Mouse (Mus musculus) kidney, embryonic 16.5 days (tissue): ENCODE data around the gene H2-Ob. TPM values are rescaled to one million over a fixed set of nuclear protein-coding genes. Genes with fewer than 3 reads are reported as not detected.

Source experiments
- ATAC-seq: fragments of 200-750 bp; cut with Nextera tagmentation; 2 replicates; pipeline ENCODE4 v1.8.0; 2017; ENCODE audit warnings: moderate TSS enrichment; ENCODE audit not compliant: low FRiP score, low TSS enrichment
- H3K27ac ChIP-seq: fragments of 300-500 bp; sonication (generic); 2 replicates; pipeline ENCODE4 v1.5.1; 2014; ENCODE audit warnings: low read length
- H3K27me3 ChIP-seq: fragments of 300-500 bp; sonication (generic); 2 replicates; pipeline ENCODE4 v1.6.1; 2014; ENCODE audit warnings: low read length, control low read depth, mixed read lengths; ENCODE audit not compliant: insufficient read depth
- H3K36me3 ChIP-seq: fragments of 300-500 bp; sonication (generic); 2 replicates; pipeline ENCODE4 v1.6.1; 2014; ENCODE audit warnings: low read length, control low read depth, mixed read lengths; ENCODE audit not compliant: insufficient read depth
- H3K4me1 ChIP-seq: fragments of 300-500 bp; sonication (generic); 2 replicates; pipeline ENCODE4 v1.6.1; 2014; ENCODE audit warnings: low read length, control low read depth, mixed read lengths; ENCODE audit not compliant: insufficient read depth
- H3K4me2 ChIP-seq: fragments of 300-500 bp; sonication (generic); replicated peaks from 2 replicates; pipeline ENCODE4 v1.6.1; 2014; ENCODE audit warnings: low read depth, low read length
- H3K4me3 ChIP-seq: fragments of 300-500 bp; sonication (generic); 2 replicates; pipeline ENCODE4 v1.5.1; 2014; ENCODE audit warnings: mild to moderate bottlenecking, low read length
- H3K9ac ChIP-seq: fragments of 300-500 bp; sonication (generic); replicated peaks from 2 replicates; pipeline ENCODE4 v1.6.1; 2014; ENCODE audit warnings: low read length
- H3K9me3 ChIP-seq: fragments of 300-500 bp; sonication (generic); 2 replicates; pipeline ENCODE4 v1.6.1; 2016; ENCODE audit warnings: low read length, control low read depth
- WGBS: fragments of 180-500 bp; shearing (Covaris S2); extraction: QIAGEN DNeasy Blood & Tissue Kit; methylation state at CpG from one replicate; pipeline ENCODE4 v1.1.7; 2014; 5-methylcytosine and 5-hydroxymethylcytosine counted together
- polyA plus RNA-seq: library from polyadenylated mRNA; unstranded; fragments of >200 nt; fragmentation: Nextera tagmentation; extraction: Ambion mirVana; gene quantifications from 2 replicates; pipeline ENCODE4 v1.2.1, GENCODE M21; 2015

The H2-Ob gene
- polyA plus RNA-seq, 1 experiment from 2014 or later, result 0.27 TPM

DNA sequence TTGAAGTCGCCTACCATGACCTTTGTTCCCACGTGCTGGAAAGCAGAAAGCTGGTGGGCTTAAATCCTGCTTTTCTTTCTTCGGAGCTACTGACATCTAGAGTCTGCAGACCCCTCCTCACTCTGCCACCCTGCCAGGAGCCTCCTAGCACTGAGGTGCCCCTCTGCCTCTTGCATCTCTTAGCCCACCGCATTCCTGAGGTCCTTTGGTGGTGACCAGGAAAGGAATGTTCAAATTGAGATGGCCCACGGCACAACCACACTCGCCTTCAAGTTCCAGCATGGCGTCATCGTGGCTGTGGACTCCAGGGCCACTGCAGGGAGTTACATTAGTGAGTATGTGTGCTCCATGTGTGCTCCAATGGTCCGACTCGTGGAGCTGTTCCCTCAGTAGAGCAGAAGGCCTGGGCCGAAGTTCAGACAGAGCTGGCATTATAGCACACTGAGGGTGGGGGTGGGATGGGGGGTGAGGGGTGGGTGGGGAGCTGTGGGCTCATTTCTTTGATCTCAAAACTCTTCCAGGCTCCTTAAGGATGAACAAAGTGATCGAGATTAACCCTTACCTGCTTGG is 39.6 kb upstream of the H2-Ob start:
- WGBS, result 67% methylated on average over 12 of the region's 12 CpGs
- H3K4me2 ChIP-seq, result no peak overlapping the region

DNA sequence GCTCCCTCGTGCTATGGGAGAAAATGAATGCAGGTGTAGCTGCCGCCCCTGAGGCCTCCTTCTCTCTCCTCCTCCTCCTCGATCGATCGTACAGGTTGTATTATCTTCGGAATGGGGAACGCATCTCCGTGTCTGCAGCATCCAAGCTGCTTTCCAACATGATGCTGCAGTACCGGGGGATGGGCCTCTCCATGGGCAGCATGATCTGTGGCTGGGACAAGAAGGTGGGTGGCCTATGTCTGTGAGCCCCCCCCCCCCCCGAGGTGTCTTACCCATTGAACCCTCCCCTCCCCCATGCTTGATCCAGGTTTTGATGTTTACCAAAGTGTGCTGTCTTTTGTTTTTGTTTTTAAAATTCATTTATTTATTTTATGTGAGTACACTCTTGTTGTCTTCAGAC is 38.7 kb upstream of the H2-Ob start:
- no peaks in the 10 kb centered on the region for H3K9me3 ChIP-seq
- no peaks in the 10 kb centered on the region for H3K36me3 ChIP-seq
- ATAC-seq, result no peak
- peaks cover 45% of the 10 kb centered on the region for H3K27me3 ChIP-seq
- peaks cover 18% of the 10 kb centered on the region for H3K4me1 ChIP-seq
- 83% methylated on average over 10 of the region's 10 CpGs for WGBS
- H3K4me2 ChIP-seq, result no peak overlapping the region
- no peak overlapping the region for H3K4me3 ChIP-seq
- no peak overlapping the region for H3K9ac ChIP-seq
- H3K27ac ChIP-seq, result no peak overlapping the region

More for the DNA sequence above, 39.6 kb upstream of the H2-Ob start:
- no peaks in the 10 kb centered on the region for H3K36me3 ChIP-seq
- peaks cover 13% of the 10 kb centered on the region for H3K4me1 ChIP-seq
- H3K4me3 ChIP-seq, result no peak overlapping the region
- H3K27me3 ChIP-seq, result peaks cover 54% of the 10 kb centered on the region
- no peak for ATAC-seq
- no peaks in the 10 kb centered on the region for H3K9me3 ChIP-seq
- no peak overlapping the region for H3K9ac ChIP-seq
- H3K27ac ChIP-seq, result no peak overlapping the region

DNA sequence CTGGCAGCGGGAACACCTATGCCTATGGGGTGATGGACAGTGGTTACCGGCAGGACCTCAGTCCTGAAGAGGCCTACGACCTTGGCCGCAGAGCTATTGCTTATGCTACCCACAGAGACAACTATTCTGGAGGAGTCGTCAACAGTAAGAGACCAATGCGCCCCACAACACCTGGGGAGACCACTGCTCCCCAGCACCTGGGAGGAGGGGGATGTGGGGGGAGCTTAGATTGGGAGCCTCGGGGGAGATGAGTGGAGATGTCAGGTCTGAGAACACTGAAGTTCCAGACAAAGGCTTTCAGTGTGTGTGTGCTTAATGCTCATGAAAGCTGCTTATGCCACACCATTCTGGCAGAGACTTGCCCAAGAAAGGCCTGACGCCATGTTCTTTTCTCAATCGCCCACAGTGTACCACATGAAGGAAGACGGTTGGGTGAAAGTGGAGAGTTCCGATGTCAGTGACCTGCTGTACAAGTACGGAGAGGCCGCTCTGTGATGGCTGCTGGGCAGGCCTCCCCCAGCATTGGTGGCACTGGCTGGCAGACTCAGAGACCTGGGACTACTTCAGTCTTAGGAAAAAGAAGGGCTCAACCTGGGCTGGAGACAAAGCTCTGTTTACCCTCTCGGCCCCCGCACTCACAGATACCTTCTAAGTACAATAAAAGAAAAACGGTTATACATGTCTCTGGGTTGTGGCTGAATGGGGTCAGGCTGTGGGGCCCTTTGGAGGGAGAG is 37.8 kb upstream of the H2-Ob start:
- Histone ChIP-seq H3K36me3 (no peaks in the 10 kb centered on the region), H3K4me2 (no peak overlapping the region), H3K27ac (no peak overlapping the region), H3K9ac (no peak overlapping the region), H3K4me3 (no peak overlapping the region), H3K4me1 (peaks cover 24% of the 10 kb centered on the region), H3K27me3 (peaks cover 36% of the 10 kb centered on the region), H3K9me3 (no peaks in the 10 kb centered on the region)
- ATAC-seq, result no peak
- WGBS, result 85% methylated on average over 16 of the region's 16 CpGs

DNA sequence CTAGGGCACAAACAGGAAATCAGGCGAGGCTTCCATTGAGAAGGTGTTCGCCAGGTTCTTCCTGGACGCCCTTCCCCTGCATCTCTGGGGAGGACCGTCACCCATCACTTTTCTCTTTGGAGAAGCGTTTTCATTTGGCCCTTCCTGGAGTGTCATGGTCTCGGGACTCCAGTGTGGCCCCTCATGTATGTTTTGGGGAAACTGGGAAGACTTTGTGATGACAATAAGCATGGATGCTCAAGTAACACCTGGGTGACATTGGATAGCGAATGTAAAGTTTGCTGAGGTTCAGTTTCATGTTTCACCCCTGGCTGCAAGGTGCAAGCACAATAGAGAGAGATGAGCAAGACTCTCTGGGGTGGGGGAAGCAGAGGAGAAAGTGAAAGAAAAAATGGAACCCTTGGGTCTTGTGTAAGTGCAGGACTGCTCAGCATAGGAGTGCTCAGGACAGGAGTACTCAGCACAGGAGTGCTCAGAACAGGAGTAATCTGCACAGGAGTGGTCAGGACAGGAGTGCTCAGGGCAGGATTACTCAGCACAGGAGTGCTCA is 37.1 kb upstream of the H2-Ob start:
- whole genome bisulfite sequencing, result 67% methylated on average over 7 of the region's 7 CpGs
- H3K9ac ChIP-seq, result no peak overlapping the region
- no peaks in the 10 kb centered on the region for H3K9me3 ChIP-seq
- ATAC-seq, result no peak
- no peak overlapping the region for H3K4me2 ChIP-seq
- H3K27me3 ChIP-seq, result peaks cover 36% of the 10 kb centered on the region
- H3K36me3 ChIP-seq, result no peaks in the 10 kb centered on the region
- H3K4me3 ChIP-seq, result no peak overlapping the region
- H3K4me1 ChIP-seq, result peaks cover 24% of the 10 kb centered on the region
- H3K27ac ChIP-seq, result no peak overlapping the region

DNA sequence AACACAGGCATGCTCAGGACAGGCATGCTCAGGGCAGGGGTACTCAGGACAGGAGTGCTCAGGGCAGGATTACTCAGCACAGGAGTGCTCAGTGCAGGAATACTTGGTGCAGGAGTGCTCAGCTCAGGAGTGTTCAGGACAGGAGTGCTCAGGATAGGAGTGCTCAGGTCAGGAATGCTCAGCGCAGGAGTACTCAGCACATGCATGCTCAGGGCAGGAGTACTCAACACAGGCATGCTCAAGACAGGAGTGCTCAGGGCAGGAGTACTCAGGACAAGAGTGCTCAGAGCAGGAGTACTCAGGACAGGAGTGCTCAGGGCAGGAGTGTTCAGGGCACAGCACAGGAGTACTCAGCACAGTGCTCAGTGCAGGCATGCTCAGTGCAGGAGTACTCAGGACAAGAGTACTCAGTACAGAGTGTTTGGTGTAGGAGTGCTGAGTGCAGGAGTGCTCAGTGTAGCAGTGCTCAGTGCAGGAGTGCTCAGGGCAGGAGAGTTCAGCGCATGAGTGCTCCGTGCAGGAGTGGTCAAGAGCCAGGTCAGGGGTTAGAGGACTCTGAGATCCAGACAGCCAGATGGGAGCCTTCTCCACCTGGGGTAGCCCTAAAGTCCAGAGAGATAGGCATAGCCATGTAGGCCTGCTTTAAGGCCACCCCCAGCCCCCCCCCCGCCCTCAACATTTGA is 35.8 kb upstream of the H2-Ob start:
- Histone ChIP-seq H3K4me3 (no peak overlapping the region), H3K27ac (no peak overlapping the region), H3K9ac (no peak overlapping the region), H3K36me3 (no peaks in the 10 kb centered on the region), H3K9me3 (no peaks in the 10 kb centered on the region), H3K4me2 (no peak overlapping the region), H3K27me3 (peaks cover 26% of the 10 kb centered on the region), H3K4me1 (peaks cover 17% of the 10 kb centered on the region)
- peak; percentile 44; the same call in 1 of the 2 replicates for ATAC-seq
- WGBS, result 87% methylated on average over 4 of the region's 4 CpGs

DNA sequence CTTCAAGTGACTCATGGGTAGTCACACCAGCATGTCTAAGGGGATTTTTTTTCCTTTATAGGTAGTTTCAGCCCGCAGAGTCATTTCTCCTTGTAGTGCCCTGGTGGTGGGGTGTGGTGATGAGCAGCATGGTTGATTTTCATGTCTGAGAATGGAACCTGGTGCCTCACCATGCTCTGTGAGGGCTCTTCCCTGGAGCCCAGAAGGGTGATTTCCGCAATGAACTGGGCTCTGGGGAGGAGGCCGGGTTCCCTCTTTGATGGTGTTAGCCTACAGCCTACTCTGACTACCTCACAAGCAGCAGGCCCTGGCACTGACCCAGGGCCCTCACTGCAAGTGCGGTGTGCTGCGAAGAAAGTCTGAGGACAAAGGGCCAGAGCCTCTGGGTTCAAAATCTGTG is 35.3 kb upstream of the H2-Ob start, which contains the start of gene Tap2:
Gene Tap2, plus strand, starts transcription at position 84 of the 400 bp plus-strand sequence.
- peaks cover 11% of the 10 kb centered on the region; the same call in 1 of the 2 replicates for H3K4me1 ChIP-seq
- H3K9me3 ChIP-seq, result no peaks in the 10 kb centered on the region
- H3K4me3 ChIP-seq, result peak within 1 kb of the TSS; percentile 85
- 70% methylated on average over 5 of the region's 5 CpGs for WGBS
- H3K4me2 ChIP-seq, result peak within 1 kb of the TSS; percentile 96
- H3K27ac ChIP-seq, result no peak within 1 kb of the TSS
- ATAC-seq, result no peak
- no peaks in the 10 kb centered on the region for H3K36me3 ChIP-seq
- H3K27me3 ChIP-seq, result peaks cover 20% of the 10 kb centered on the region
- H3K9ac ChIP-seq, result peak within 1 kb of the TSS; percentile 76

DNA sequence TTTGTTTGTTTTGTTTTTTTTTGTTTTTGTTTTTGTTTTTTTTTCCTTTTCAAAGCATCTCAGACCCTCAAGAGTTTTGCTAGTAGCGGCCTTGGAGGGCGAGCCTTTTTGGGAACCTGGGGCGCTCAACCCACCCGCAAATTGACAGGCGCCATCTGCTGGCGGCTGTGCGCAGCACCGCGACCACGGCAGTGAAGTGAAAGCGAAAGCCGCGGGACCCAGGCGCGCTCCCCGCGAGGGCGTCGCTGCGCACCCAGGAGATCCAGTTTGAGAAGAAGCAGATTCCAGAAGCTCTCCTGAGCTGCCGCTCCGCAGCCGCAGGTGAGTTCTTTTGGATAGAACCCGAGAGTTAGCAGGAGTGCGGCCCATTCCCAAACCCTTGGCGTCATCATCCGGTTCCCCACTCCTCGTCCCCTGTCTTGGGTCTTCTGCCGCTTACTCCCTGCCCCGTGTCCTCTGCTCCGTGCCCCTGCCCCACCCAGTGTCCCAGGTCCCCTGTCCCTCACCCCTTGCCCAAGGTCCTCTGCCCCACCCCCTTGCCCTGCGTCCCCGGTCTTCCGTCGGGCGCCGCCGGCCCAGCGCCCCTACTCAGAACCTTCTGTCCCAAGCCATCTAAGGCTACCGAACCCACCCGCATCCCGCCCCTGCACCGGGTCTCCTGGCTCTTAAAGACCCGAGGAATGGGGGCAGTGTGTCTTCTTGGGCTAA is 34.2 kb upstream of the H2-Ob start:
- peaks cover 11% of the 10 kb centered on the region; the same call in 1 of the 2 replicates for H3K4me1 ChIP-seq
- no peak overlapping the region for H3K27ac ChIP-seq
- H3K9me3 ChIP-seq, result peaks cover under 1% of the 10 kb centered on the region; the same call in 1 of the 2 replicates
- peaks cover 13% of the 10 kb centered on the region for H3K27me3 ChIP-seq
- under 1% methylated on average over 44 of the region's 44 CpGs for WGBS
- peak; percentile 69; the same call in 1 of the 2 replicates for ATAC-seq
- H3K4me3 ChIP-seq, result peak overlapping the region; percentile 85
- peak overlapping the region; percentile 96 for H3K4me2 ChIP-seq
- peak overlapping the region; percentile 76 for H3K9ac ChIP-seq
- H3K36me3 ChIP-seq, result no peaks in the 10 kb centered on the region

DNA sequence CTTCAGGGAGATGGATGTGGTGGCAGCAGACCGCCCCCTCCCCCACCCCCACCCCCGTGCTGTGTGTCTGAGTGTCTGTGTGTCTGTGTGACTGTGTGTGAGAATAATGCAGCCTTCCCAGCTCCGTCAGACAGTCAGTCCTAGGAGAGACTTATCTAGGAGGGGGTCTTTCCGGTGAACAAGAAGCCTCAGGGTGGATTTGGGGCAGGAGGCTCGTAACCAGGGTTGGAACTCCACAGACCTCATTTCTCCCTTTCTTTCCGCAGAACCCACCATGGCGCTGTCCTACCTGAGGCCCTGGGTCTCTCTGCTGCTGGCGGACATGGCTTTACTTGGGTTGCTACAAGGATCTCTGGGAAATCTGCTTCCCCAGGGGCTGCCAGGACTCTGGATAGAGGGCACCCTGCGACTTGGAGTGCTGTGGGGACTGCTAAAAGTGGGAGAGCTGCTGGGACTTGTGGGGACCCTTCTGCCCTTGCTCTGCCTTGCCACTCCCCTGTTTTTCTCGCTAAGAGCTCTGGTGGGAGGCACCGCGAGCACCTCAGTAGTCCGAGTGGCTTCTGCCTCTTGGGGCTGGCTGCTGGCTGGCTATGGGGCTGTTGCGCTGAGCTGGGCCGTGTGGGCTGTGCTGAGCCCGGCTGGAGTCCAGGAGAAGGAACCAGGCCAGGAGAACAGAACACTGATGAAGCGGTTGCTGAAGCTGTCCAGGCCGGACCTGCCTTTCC is 33.5 kb upstream of the H2-Ob start:
- no peaks in the 10 kb centered on the region for H3K36me3 ChIP-seq
- H3K9ac ChIP-seq, result peak overlapping the region; percentile 76
- peak overlapping the region; percentile 96 for H3K4me2 ChIP-seq
- H3K27ac ChIP-seq, result no peak overlapping the region
- ATAC-seq, result peak; percentile 21; the same call in 1 of the 2 replicates
- peaks cover 14% of the 10 kb centered on the region for H3K27me3 ChIP-seq
- WGBS, result 20% methylated on average over 18 of the region's 18 CpGs
- peak overlapping the region; percentile 85 for H3K4me3 ChIP-seq
- H3K9me3 ChIP-seq, result peaks cover 6% of the 10 kb centered on the region; the same call in 1 of the 2 replicates
- peaks cover 11% of the 10 kb centered on the region; the same call in 1 of the 2 replicates for H3K4me1 ChIP-seq
